Mouse (Mus musculus): Measurements from ENCODE around the gene Cdh23.

Cdh23 gene

GRCm38 (mm10) chr10:60344111-60344510 lies 352.2 kb downstream of the Cdh23 start:
- no peak for DNase-seq (ENCODE audit: low spot score in 2 of 2)

- DNase-seq (ENCODE audit: low spot score in 2 of 2): no peak
These were observed 354.8 kb downstream of the Cdh23 start for GRCm38 (mm10) chr10:60341528-60341927.

DNA sequence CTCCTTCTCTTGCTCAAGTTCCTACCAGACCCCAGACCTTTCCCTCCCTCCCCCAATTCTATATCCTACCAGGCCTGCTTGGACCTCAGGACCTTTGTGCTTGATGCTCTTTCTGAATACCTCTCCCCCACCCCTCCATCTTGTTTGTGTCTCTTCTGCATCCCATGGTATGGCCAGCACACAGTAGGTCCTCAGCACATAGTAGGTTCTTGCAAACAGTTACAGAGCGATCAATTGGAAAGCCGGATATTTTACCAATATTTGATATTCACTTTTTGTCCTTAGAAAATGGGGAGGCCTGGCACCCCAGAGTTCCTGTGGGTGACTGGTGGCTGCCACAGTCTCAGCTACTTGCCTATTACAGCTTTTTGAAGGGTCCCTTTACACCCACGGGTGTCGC lies 361.3 kb downstream of the Cdh23 start:
- DNase-seq (ENCODE audit: low spot score in 2 of 2): no peak

DNA sequence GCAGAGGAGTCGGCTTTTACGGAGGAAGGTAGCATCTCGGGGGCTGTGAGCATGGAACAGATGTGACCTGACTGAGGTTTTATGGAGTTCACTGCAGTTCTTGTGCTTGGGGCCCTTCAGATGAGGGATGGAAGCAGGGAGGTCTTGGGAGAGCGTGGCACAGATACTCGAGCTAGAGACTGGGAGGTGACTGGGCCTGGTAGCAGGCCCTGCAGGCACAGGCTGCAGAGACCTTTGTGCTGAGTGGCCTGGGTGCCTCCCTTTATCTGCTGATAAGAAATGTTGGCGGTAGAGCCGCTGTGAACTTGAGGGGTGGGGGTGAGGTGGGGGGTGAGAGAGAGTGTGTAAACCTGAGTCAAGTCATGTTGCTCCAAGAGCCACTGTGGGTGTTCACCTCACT lies 361.7 kb downstream of the Cdh23 start:
- no peak for DNase-seq (ENCODE audit: low spot score in 2 of 2)

- no peak for DNase-seq (ENCODE audit: low spot score in 2 of 2)
These were observed 367.2 kb downstream of the Cdh23 start for GRCm38 (mm10) chr10:60328963-60329650.

GRCm38 (mm10) chr10:60316166-60316565 lies 380.1 kb downstream of the Cdh23 start:
- no peak for DNase-seq (ENCODE audit: low spot score in 2 of 2)

DNA sequence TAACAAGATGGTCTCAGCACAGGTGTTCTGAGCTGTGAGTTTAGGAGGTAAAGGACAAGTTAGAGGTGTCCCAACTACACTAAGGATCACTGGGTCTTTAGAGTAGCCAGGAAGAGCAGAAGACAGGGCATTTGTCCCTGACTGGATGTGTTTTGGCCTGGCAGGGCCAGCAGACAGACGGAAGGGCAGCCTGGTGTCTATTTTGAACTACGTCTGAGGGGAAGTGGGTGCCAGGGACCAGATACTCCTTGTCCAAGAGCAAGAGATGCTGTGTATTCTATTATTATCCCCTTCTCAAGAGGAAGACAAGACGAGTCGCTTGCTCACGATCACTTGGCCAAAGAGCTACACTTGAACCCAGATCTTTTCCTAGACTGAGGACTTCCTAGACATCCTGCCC lies 382.7 kb downstream of the Cdh23 start:
- no peak for DNase-seq (ENCODE audit: low spot score in 2 of 2)

DNA sequence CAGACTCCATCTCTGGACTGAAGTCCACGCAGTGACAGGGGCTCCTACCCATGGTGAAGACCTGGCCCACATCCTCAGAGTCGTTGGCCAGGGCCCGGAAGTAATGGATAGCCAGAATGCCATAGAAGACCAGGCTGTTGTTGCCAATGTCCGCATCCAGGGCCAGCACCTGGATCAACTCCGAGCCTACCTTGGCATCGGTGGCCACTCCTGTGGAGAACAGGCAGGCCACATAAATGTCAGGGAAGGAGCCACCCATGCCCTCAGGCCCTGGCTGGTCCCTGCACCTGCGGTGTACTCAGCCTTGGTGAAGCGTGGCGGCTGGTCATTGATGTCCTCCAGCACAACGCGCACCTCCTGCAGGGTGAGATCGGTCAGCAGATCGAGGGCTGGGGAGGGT lies 385.7 kb downstream of the Cdh23 start:
- no peak for DNase-seq (ENCODE audit: low spot score in 2 of 2)

DNA sequence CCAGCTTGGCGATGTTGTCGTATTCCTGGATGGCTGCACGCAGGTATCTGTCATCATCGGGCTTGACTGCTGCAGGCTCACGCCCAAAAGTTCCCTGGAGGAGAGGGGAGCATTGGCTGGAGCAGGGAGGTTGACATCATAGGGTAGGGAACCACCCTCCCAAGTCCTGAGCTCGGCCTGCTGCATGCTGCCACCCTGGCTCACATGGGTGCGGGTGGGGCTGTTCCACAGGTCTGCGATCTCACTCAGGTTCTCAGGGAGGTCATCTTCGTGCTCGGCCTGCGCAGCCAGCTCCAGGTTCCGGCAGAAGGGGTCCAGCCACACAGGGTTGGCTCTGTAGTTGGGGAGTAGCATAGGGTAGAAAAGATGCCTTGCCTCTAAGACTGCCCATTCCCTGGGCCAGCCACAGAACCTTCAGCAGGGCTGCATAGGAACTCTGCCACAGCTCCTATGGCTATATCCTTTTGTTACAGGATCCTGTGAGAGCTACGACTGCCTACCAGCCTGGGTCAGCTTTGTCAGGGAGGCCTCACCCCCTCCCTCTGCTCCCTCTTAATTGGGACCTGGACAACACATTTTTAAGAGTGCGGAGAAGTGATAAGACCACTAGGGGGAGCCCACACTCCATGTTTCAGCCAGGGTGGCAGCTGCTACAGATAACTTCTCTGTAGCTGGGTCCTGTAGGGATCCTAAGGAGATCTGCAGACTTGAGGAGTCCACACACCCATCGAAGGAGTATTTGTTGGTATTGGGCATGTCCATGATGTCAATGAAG lies 391.2 kb downstream of the Cdh23 start:
- DNase-seq (ENCODE audit: low spot score in 2 of 2): peak; percentile 66 to 69

DNA sequence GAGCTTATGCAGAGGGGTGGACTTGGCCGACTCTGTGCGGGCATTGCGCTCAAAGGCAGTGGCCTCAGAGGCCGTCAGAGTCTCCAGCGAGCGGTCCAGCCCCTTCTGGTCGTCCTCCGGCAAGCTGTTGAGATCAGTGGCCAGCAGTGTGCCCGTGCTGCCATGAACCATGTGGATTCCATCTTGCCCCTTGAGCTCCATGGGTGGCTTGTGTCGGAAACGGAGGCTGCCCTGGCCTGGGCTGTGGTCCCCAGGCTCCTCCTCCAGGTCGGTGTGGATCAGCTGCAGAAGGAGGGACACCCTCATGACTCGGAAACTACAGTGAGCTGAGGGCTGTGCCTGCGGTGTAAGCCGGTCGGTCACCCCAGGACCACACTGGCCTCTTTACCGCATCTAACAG lies 392.9 kb downstream of the Cdh23 start:
- no peak for DNase-seq (ENCODE audit: low spot score in 2 of 2)

- no peak for DNase-seq (ENCODE audit: low spot score in 2 of 2)
These were observed 396.7 kb downstream of the Cdh23 start for GRCm38 (mm10) chr10:60299636-60300035.

DNA sequence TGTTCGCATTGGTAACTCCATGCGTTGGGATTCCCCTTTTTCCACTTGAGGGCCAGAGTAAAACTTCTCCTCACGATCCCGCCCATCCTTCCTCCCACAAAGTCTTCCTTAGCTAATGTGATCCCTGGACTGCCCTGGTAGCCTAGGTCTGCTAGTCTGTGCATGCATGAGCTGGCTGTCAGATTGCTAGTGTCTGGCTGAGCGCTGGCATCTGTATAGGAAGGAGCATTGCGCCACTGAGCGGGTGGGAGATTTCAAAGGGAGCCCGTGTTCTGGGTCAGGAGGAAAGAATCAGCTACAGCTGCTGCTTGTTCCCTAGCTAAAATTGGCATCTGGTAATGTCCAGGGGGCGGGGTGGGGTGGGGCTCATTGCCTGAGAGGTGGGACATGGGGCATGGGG lies 400.3 kb downstream of the Cdh23 start:
- no peak for DNase-seq (ENCODE audit: low spot score in 2 of 2)

- no peak for DNase-seq (ENCODE audit: low spot score in 2 of 2)
These were observed 400.9 kb downstream of the Cdh23 start for GRCm38 (mm10) chr10:60295356-60295755.

- DNase-seq (ENCODE audit: low spot score in 2 of 2): no peak
These were observed 401.7 kb downstream of the Cdh23 start for GRCm38 (mm10) chr10:60294621-60295020.

DNA sequence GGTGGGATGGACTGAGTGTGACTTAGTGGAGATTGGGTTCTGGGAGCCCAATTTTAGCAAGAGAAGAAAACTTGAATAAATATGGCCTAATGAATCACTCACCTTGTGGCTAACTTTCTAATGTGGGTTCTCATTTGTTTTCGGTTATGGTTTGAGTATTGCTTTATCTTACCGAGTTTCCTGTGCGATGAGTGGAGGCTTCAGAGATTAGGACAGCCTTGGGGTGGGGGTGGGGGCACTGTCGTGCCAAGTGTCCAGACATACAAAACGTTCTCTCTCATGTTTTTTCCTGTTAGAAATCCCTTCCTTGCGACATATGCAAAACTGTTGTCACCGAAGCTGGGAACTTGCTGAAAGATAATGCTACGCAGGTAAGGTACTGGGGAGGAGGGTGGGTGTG lies 404.1 kb downstream of the Cdh23 start:
- DNase-seq (ENCODE audit: low spot score in 2 of 2): no peak

DNA sequence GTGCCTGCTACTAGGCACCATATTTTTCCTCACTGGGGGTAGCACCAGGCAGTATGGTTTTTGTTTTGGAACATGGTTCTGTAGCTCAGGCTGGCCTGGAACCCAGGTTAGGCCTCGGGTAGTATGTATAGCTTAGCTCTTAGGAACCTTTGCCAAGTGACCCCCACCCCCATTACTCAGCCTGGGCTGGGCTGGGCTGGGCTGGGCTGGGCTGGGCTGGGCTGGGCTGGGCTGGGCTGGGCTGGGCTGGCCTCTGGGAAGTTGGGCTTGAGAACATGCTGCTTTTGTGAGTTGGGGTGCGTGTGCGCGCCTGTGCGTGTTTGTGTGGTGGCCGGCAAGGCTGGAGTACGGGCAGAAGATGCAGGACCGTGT lies 405.6 kb downstream of the Cdh23 start:
- DNase-seq (ENCODE audit: low spot score in 2 of 2): no peak

- no peak for DNase-seq (ENCODE audit: low spot score in 2 of 2)
These were observed 406.1 kb downstream of the Cdh23 start for GRCm38 (mm10) chr10:60290026-60290738.

DNA sequence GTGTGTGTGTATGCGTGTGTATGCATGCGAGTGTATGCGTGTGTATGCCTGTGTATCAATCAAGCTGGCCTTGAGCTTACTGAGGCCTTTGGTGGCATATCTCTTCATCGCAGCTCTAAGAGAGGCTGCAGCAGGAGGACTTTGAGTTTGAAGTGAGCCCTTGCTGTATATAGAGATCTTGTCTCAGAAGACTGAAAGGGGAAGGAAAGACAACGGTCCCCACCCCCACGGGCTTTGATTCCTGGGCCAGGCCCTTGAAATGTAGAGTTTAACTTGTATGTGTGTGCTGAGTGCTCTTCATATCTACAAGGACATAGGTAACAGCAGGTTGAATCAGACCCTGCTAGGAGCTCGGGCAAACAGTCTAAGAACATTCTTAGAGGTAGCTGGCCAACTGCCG lies 407.1 kb downstream of the Cdh23 start:
- DNase-seq (ENCODE audit: low spot score in 2 of 2): no peak

DNA sequence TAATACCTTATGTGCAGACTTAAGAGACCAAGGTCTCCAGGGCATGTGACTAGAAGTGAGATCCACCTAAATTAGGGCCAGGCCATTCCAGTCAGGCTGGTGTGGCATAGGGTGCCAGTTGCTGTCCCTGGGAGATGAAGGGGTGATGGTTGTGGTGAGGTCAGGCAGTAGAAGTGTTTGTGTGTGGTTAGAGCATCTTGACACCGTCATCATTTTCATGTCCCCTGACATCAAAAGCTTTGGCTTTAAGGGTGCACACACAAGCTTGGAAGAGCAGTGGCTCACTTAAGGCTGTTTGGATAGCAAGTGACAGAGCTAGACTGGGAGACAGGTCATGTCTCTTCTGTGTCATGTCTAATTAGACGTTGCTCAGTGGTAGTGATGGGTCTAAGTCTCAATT lies 408.6 kb downstream of the Cdh23 start:
- no peak for DNase-seq (ENCODE audit: low spot score in 2 of 2)

- no peak for DNase-seq (ENCODE audit: low spot score in 2 of 2)
These were observed 409.1 kb downstream of the Cdh23 start for GRCm38 (mm10) chr10:60287161-60287560.

DNA sequence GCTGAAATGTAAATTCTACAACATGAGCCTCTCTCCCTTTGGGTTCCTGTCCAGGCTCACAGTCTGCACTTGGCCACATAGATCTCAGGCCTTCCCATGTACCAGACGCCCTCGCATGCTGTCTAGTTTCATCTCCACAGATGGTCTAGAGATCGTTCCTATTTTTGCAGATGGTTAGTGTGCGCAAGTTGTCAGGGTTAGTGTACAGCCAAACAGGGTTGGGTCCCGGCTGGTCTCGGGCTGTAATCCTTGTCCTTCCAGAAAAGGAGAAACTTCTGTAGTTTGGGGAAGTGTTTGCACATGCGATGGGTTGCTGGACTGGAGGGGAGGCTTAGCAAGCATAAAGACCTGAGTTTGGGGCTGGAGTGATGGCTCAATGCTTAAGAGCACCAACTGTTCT lies 409.7 kb downstream of the Cdh23 start:
- no peak for DNase-seq (ENCODE audit: low spot score in 2 of 2)

DNA sequence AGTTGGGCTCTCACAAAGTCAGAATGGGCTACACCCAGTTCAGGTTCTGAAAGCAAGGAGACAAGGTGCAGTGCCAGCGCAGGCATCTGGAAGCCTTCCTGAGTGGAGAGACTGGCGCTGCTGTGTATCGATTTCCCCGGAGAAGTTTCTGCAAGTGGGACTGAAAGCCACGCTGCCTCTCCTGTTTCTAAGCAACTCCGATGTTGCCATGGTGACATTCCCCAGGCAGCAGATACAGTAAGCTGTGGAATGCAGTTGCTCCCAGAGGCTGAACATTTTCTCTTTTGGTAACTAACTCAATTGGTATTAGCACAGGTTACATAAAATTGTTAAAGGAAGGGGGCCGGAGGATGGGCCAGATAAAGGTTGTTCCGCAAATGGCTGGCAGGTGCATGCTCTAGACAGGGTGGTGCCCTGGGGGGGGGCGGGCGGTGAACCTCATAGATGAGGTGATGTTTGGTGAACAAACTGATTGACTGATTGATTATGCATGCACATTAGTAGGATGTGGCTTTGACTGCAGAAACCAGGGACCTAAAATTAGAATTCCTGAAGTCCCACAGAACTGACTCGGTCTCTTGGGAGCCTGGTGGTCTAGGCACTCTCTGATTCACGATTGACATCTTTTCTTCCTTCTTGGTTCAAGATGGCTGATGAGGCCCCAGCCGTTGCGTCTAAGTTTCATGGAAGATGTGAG lies 410.5 kb downstream of the Cdh23 start:
- peak; percentile 77 to 78 for DNase-seq (ENCODE audit: low spot score in 2 of 2)
